Mouse (Mus musculus): ENCODE measurements around the gene Cstf2t. TPM values are rescaled to one million over a fixed set of nuclear protein-coding genes. Genes with fewer than 3 reads are reported as not detected.

Gene Cstf2t
- polyA plus RNA-seq, 1 experiment from 2014 or later, result 33.8 TPM

- no peak overlapping the region for H3K27ac ChIP-seq (ENCODE audit: low read length)
- no peaks in the 10 kb centered on the region for H3K9me3 ChIP-seq (replicated peaks; ENCODE audit: control insufficient read depth, low read length)
- H3K27me3 ChIP-seq (ENCODE audit: control insufficient read depth, insufficient read depth, low read length), result no peaks in the 10 kb centered on the region
- H3K36me3 ChIP-seq (ENCODE audit: control insufficient read depth, insufficient read depth, low read length), result no peaks in the 10 kb centered on the region
- H3K4me1 ChIP-seq (ENCODE audit: control insufficient read depth, insufficient read depth, low read length), result 0 out of 2 replicates have a peak, but pooled peaks cover 6% of the 10 kb centered on the region
- H3K4me3 ChIP-seq (replicated peaks; ENCODE audit: low read length), result no peak overlapping the region
- no peak overlapping the region for H3K4me2 ChIP-seq (ENCODE audit: low read depth, low read length)
- H3K9ac ChIP-seq (ENCODE audit: low read length), result no peak overlapping the region
- WGBS, result 83% methylated on average over 4 of the region's 4 CpGs
- no peak for ATAC-seq (ENCODE audit: insufficient read depth, low FRiP score)
Measured at GRCm38 (mm10) chr19:31076106-31076505, 6.5 kb upstream of the Cstf2t start.

GRCm38 (mm10) chr19:31078241-31078640 lies 4.4 kb upstream of the Cstf2t start:
- no peaks in the 10 kb centered on the region for H3K9me3 ChIP-seq (replicated peaks; ENCODE audit: control insufficient read depth, low read length)
- WGBS, result 73% methylated on average over 3 of the region's 3 CpGs
- 0 out of 2 replicates have a peak, but pooled peaks cover 6% of the 10 kb centered on the region for H3K4me1 ChIP-seq (ENCODE audit: control insufficient read depth, insufficient read depth, low read length)
- ATAC-seq (ENCODE audit: insufficient read depth, low FRiP score), result no peak
- no peaks in the 10 kb centered on the region for H3K36me3 ChIP-seq (ENCODE audit: control insufficient read depth, insufficient read depth, low read length)
- no peak overlapping the region for H3K4me2 ChIP-seq (ENCODE audit: low read depth, low read length)
- no peak overlapping the region for H3K4me3 ChIP-seq (replicated peaks; ENCODE audit: low read length)
- H3K9ac ChIP-seq (ENCODE audit: low read length), result no peak overlapping the region
- H3K27ac ChIP-seq (ENCODE audit: low read length), result no peak overlapping the region
- H3K27me3 ChIP-seq (ENCODE audit: control insufficient read depth, insufficient read depth, low read length), result no peaks in the 10 kb centered on the region

- no peak for ATAC-seq (ENCODE audit: insufficient read depth, low FRiP score)
Measured at GRCm38 (mm10) chr19:31082226-31082625, 411 bp upstream of the Cstf2t start.

GRCm38 (mm10) chr19:31083761-31084160 lies 1.1 kb downstream of the Cstf2t start:
- Histone ChIP-seq H3K4me2 (ENCODE audit: low read depth, low read length) (peak overlapping the region; percentile 74), H3K27ac (ENCODE audit: low read length) (no peak overlapping the region), H3K36me3 (ENCODE audit: control insufficient read depth, insufficient read depth, low read length) (peaks cover 23% of the 10 kb centered on the region), H3K4me3 (replicated peaks; ENCODE audit: low read length) (peak overlapping the region; percentile 76), H3K9ac (ENCODE audit: low read length) (no peak overlapping the region), H3K9me3 (replicated peaks; ENCODE audit: control insufficient read depth, low read length) (peaks cover 7% of the 10 kb centered on the region), H3K27me3 (ENCODE audit: control insufficient read depth, insufficient read depth, low read length) (no peaks in the 10 kb centered on the region), H3K4me1 (ENCODE audit: control insufficient read depth, insufficient read depth, low read length) (peaks cover 7% of the 10 kb centered on the region)
- WGBS, result 93% methylated on average over 8 of the region's 8 CpGs
- ATAC-seq (ENCODE audit: insufficient read depth, low FRiP score), result no peak

More at GRCm38 (mm10) chr19:31082226-31082625, 411 bp upstream of the Cstf2t start:
- peaks cover 7% of the 10 kb centered on the region for H3K4me1 ChIP-seq (ENCODE audit: control insufficient read depth, insufficient read depth, low read length)
- peak overlapping the region; percentile 63 for H3K4me2 ChIP-seq (ENCODE audit: low read depth, low read length)
- peak overlapping the region; percentile 61 for H3K9ac ChIP-seq (ENCODE audit: low read length)
- peak overlapping the region; percentile 44 for H3K27ac ChIP-seq (ENCODE audit: low read length)
- no peaks in the 10 kb centered on the region for H3K27me3 ChIP-seq (ENCODE audit: control insufficient read depth, insufficient read depth, low read length)
- H3K9me3 ChIP-seq (replicated peaks; ENCODE audit: control insufficient read depth, low read length), result peaks cover 7% of the 10 kb centered on the region
- H3K36me3 ChIP-seq (ENCODE audit: control insufficient read depth, insufficient read depth, low read length), result peaks cover 23% of the 10 kb centered on the region
- WGBS, result 17% methylated on average over 7 of the region's 7 CpGs
- H3K4me3 ChIP-seq (replicated peaks; ENCODE audit: low read length), result peak overlapping the region; percentile 76

- Histone ChIP-seq H3K36me3 (ENCODE audit: control insufficient read depth, insufficient read depth, low read length) (no peaks in the 10 kb centered on the region), H3K4me3 (replicated peaks; ENCODE audit: low read length) (no peak overlapping the region)
- 73% methylated on average over 3 of the region's 3 CpGs for whole genome bisulfite sequencing
Measured at GRCm38 (mm10) chr19:31097857-31098256, 15.2 kb downstream of the Cstf2t start.

GRCm38 (mm10) chr19:31099369-31099768 lies 16.7 kb downstream of the Cstf2t start:
- H3K4me2 ChIP-seq (ENCODE audit: low read depth, low read length), result no peak overlapping the region
- ATAC-seq (ENCODE audit: insufficient read depth, low FRiP score), result no peak
- H3K4me3 ChIP-seq (replicated peaks; ENCODE audit: low read length), result no peak overlapping the region
- H3K27ac ChIP-seq (ENCODE audit: low read length), result no peak overlapping the region
- no peak overlapping the region for H3K9ac ChIP-seq (ENCODE audit: low read length)
- no peaks in the 10 kb centered on the region for H3K9me3 ChIP-seq (replicated peaks; ENCODE audit: control insufficient read depth, low read length)
- H3K27me3 ChIP-seq (ENCODE audit: control insufficient read depth, insufficient read depth, low read length), result no peaks in the 10 kb centered on the region
- no peaks in the 10 kb centered on the region for H3K4me1 ChIP-seq (ENCODE audit: control insufficient read depth, insufficient read depth, low read length)
- WGBS, result 77% methylated on average over 3 of the region's 3 CpGs
- H3K36me3 ChIP-seq (ENCODE audit: control insufficient read depth, insufficient read depth, low read length), result no peaks in the 10 kb centered on the region

More at GRCm38 (mm10) chr19:31097857-31098256, 15.2 kb downstream of the Cstf2t start:
- Histone ChIP-seq H3K4me2 (ENCODE audit: low read depth, low read length) (no peak overlapping the region), H3K4me1 (ENCODE audit: control insufficient read depth, insufficient read depth, low read length) (no peaks in the 10 kb centered on the region), H3K27ac (ENCODE audit: low read length) (no peak overlapping the region), H3K9ac (ENCODE audit: low read length) (no peak overlapping the region), H3K9me3 (replicated peaks; ENCODE audit: control insufficient read depth, low read length) (no peaks in the 10 kb centered on the region), H3K27me3 (ENCODE audit: control insufficient read depth, insufficient read depth, low read length) (no peaks in the 10 kb centered on the region)
- ATAC-seq (ENCODE audit: insufficient read depth, low FRiP score), result no peak

- 75% methylated on average over 6 of the region's 6 CpGs for WGBS
Measured at GRCm38 (mm10) chr19:31104764-31105163, 22.1 kb downstream of the Cstf2t start.

GRCm38 (mm10) chr19:31106036-31106435 lies 23.4 kb downstream of the Cstf2t start:
- no peaks in the 10 kb centered on the region for H3K27me3 ChIP-seq (ENCODE audit: control insufficient read depth, insufficient read depth, low read length)
- no peak overlapping the region for H3K27ac ChIP-seq (ENCODE audit: low read length)
- no peak for ATAC-seq (ENCODE audit: insufficient read depth, low FRiP score)
- H3K9me3 ChIP-seq (replicated peaks; ENCODE audit: control insufficient read depth, low read length), result no peaks in the 10 kb centered on the region
- WGBS, result 47% methylated on average over 3 of the region's 3 CpGs
- no peaks in the 10 kb centered on the region for H3K4me1 ChIP-seq (ENCODE audit: control insufficient read depth, insufficient read depth, low read length)
- no peak overlapping the region for H3K9ac ChIP-seq (ENCODE audit: low read length)
- no peak overlapping the region for H3K4me3 ChIP-seq (replicated peaks; ENCODE audit: low read length)
- H3K4me2 ChIP-seq (ENCODE audit: low read depth, low read length), result no peak overlapping the region
- H3K36me3 ChIP-seq (ENCODE audit: control insufficient read depth, insufficient read depth, low read length), result no peaks in the 10 kb centered on the region

More at GRCm38 (mm10) chr19:31104764-31105163, 22.1 kb downstream of the Cstf2t start:
- Histone ChIP-seq H3K4me1 (ENCODE audit: control insufficient read depth, insufficient read depth, low read length) (no peaks in the 10 kb centered on the region), H3K36me3 (ENCODE audit: control insufficient read depth, insufficient read depth, low read length) (no peaks in the 10 kb centered on the region), H3K27me3 (ENCODE audit: control insufficient read depth, insufficient read depth, low read length) (no peaks in the 10 kb centered on the region), H3K9ac (ENCODE audit: low read length) (no peak overlapping the region), H3K9me3 (replicated peaks; ENCODE audit: control insufficient read depth, low read length) (no peaks in the 10 kb centered on the region), H3K27ac (ENCODE audit: low read length) (no peak overlapping the region), H3K4me2 (ENCODE audit: low read depth, low read length) (no peak overlapping the region), H3K4me3 (replicated peaks; ENCODE audit: low read length) (no peak overlapping the region)
- ATAC-seq (ENCODE audit: insufficient read depth, low FRiP score), result no peak

- WGBS, result 34% methylated on average over 9 of the region's 9 CpGs
- Histone ChIP-seq H3K27me3 (ENCODE audit: control insufficient read depth, insufficient read depth, low read length) (no peaks in the 10 kb centered on the region), H3K9me3 (replicated peaks; ENCODE audit: control insufficient read depth, low read length) (no peaks in the 10 kb centered on the region), H3K4me3 (replicated peaks; ENCODE audit: low read length) (no peak overlapping the region), H3K36me3 (ENCODE audit: control insufficient read depth, insufficient read depth, low read length) (no peaks in the 10 kb centered on the region), H3K4me2 (ENCODE audit: low read depth, low read length) (no peak overlapping the region), H3K4me1 (ENCODE audit: control insufficient read depth, insufficient read depth, low read length) (no peaks in the 10 kb centered on the region), H3K27ac (ENCODE audit: low read length) (no peak overlapping the region), H3K9ac (ENCODE audit: low read length) (no peak overlapping the region)
- ATAC-seq (ENCODE audit: insufficient read depth, low FRiP score), result peak; percentile 13; the same call in 1 of the 2 replicates
Measured at GRCm38 (mm10) chr19:31106835-31107554, 24.4 kb downstream of the Cstf2t start.

All from stomach, embryonic 16.5 days (tissue).